Mouse (Mus musculus): ENCODE data around the gene Wnt5b.

Gene Wnt5b

GRCm38 (mm10) chr6:119459041-119459440 is 85.1 kb downstream of the Wnt5b start:
- in situ Hi-C loops (cut with MboI, MseI), result no loop called here

GRCm38 (mm10) chr6:119458166-119458565 is 86.0 kb downstream of the Wnt5b start:
- in situ Hi-C loops (cut with MboI, MseI), result no loop called here

- in situ Hi-C loops (cut with MboI, MseI), result no loop called here
Observed at GRCm38 (mm10) chr6:119451981-119452499, 92.1 kb downstream of the Wnt5b start.

- in situ Hi-C loops (cut with MboI, MseI), result no loop called here
Observed at GRCm38 (mm10) chr6:119450965-119451943, 92.9 kb downstream of the Wnt5b start.

- in situ Hi-C loops (cut with MboI, MseI), result loop anchor here (5.0 kb wide), 3 partner anchors 52 to 222 kb away; partner anchors contain the start of gene Wnt5b
Observed at GRCm38 (mm10) chr6:119449060-119449499, 95.1 kb downstream of the Wnt5b start.

GRCm38 (mm10) chr6:119448321-119449059 is 95.7 kb downstream of the Wnt5b start:
- in situ Hi-C loops (cut with MboI, MseI), result loop anchor here (5.0 kb wide), 3 partner anchors 51 to 221 kb away; partner anchors contain the start of gene Wnt5b

GRCm38 (mm10) chr6:119445671-119446607 is 98.2 kb downstream of the Wnt5b start:
- in situ Hi-C loops (cut with MboI, MseI), result loop anchor here (5.0 kb wide), 3 partner anchors 49 to 219 kb away; partner anchors contain the start of gene Wnt5b

- in situ Hi-C loops (cut with MboI, MseI), result loop anchor here (5.0 kb wide), 2 partner anchors 97 to 347 kb away; no protein-coding TSS in a partner anchor
Observed at GRCm38 (mm10) chr6:119443742-119444645, 100.2 kb downstream of the Wnt5b start.

GRCm38 (mm10) chr6:119442729-119443128 is 101.4 kb downstream of the Wnt5b start:
- in situ Hi-C loops (cut with MboI, MseI), result loop anchor here (5.0 kb wide), 2 partner anchors 95 to 345 kb away; no protein-coding TSS in a partner anchor

GRCm38 (mm10) chr6:119437894-119438761 is 106.0 kb downstream of the Wnt5b start:
- in situ Hi-C loops (cut with MboI, MseI), result no loop called here

- in situ Hi-C loops (cut with MboI, MseI), result no loop called here
Observed at GRCm38 (mm10) chr6:119434394-119434793, 109.8 kb downstream of the Wnt5b start.

GRCm38 (mm10) chr6:119431751-119432324 is 112.3 kb downstream of the Wnt5b start:
- in situ Hi-C loops (cut with MboI, MseI), result no loop called here

GRCm38 (mm10) chr6:119430508-119430907 is 113.6 kb downstream of the Wnt5b start:
- in situ Hi-C loops (cut with MboI, MseI), result no loop called here

- in situ Hi-C loops (cut with MboI, MseI), result no loop called here
Observed at GRCm38 (mm10) chr6:119429311-119429710, 114.8 kb downstream of the Wnt5b start.

- in situ Hi-C loops (cut with MboI, MseI), result no loop called here
Observed at GRCm38 (mm10) chr6:119428611-119429010, 115.5 kb downstream of the Wnt5b start.

GRCm38 (mm10) chr6:119421001-119421400 is 123.1 kb downstream of the Wnt5b start:
- in situ Hi-C loops (cut with MboI, MseI), result no loop called here

GRCm38 (mm10) chr6:119420357-119420756 is 123.8 kb downstream of the Wnt5b start:
- in situ Hi-C loops (cut with MboI, MseI), result no loop called here

GRCm38 (mm10) chr6:119419412-119419811 is 124.7 kb downstream of the Wnt5b start:
- in situ Hi-C loops (cut with MboI, MseI), result no loop called here
